In genomic region chr5:139043546-139043945, GRCm38 (mm10) we compare ENCODE assay signal across 25 mouse cellular contexts. TPM values are rescaled to one million over a fixed set of nuclear protein-coding genes. Genes with fewer than 3 reads are reported as not detected.
DNase-seq lines count a peak whose midpoint lies in the region; ATAC-seq and TF ChIP-seq lines count a peak whose summit lies in the region.
"Had no signal": no experiment of that assay in that cellular context is flagged by ENCODE, and none has a peak within 500 bp of the region (broad histone marks: within the 10 kb centered on the region; RNA-seq: fewer than 3 reads in every experiment).

No protein-coding gene starts in this region.

- peak overlapping the region; percentile 67 for H3K27ac ChIP-seq in heart, embryonic 10.5 days
- no peak overlapping the region for H3K27ac ChIP-seq in kidney, adult 2 months (ENCODE audit: insufficient read depth, low read depth, low read length)
- no peak overlapping the region for H3K27ac ChIP-seq in hindbrain, embryonic 12.5 days
- H3K27ac ChIP-seq: embryonic facial prominence, embryonic 15.5 days; forebrain, embryonic 10.5 days; gastrocnemius, adult 2 months; heart, embryonic 15.5 days; hindbrain, embryonic 13.5 days; hindbrain, postnatal 0 days; intestine, embryonic 15.5 days had no signal

- H3K4me3 ChIP-seq in heart, embryonic 10.5 days, result no peak overlapping the region
- no peak overlapping the region for H3K4me3 ChIP-seq in kidney, adult 2 months (ENCODE audit: insufficient read depth, low read depth, low read length)
- H3K4me3 ChIP-seq in hindbrain, embryonic 12.5 days, result no peak overlapping the region
- H3K4me3 ChIP-seq: embryonic facial prominence, embryonic 15.5 days; erythroblast, embryonic 14.5 days; forebrain, embryonic 10.5 days; gastrocnemius, adult 2 months; heart, embryonic 15.5 days; hindbrain, embryonic 13.5 days; intestine, embryonic 15.5 days had no signal

- no peaks in the 10 kb centered on the region for H3K36me3 ChIP-seq in heart, embryonic 10.5 days
- no peaks in the 10 kb centered on the region for H3K36me3 ChIP-seq in kidney, adult 2 months (ENCODE audit: control insufficient read depth, insufficient read depth, low read length)
- H3K36me3 ChIP-seq in hindbrain, embryonic 12.5 days, result 0 out of 2 replicates have a peak, but pooled peaks cover 6% of the 10 kb centered on the region
- H3K36me3 ChIP-seq: forebrain, embryonic 10.5 days; heart, embryonic 15.5 days; intestine, embryonic 15.5 days had no signal

- TF ChIP-seq POLR2A in kidney, adult 2 months (IDR thresholded peaks at IDR 0.05; ENCODE audit: low read depth, low read length), result no peak

- H3K4me1 ChIP-seq in heart, embryonic 10.5 days, result peaks cover 23% of the 10 kb centered on the region
- no peaks in the 10 kb centered on the region for H3K4me1 ChIP-seq in kidney, adult 2 months (ENCODE audit: control insufficient read depth, insufficient read depth, low read length)
- 0 out of 2 replicates have a peak, but pooled peaks cover 2% of the 10 kb centered on the region for H3K4me1 ChIP-seq in hindbrain, embryonic 12.5 days
- H3K4me1 ChIP-seq: embryonic facial prominence, embryonic 15.5 days; intestine, embryonic 15.5 days had no signal

- DNase-seq in heart, embryonic 10.5 days (ENCODE audit: low spot score), result no peak
- no peak for DNase-seq in heart, postnatal 4 days
- DNase-seq in kidney, adult 2 months, result peak; percentile 21
- no peak for DNase-seq in kidney, adult 8-10 months
- DNase-seq in 3134 (ENCODE audit: extremely low read depth, insufficient read length, low spot score), result peak; percentile 35
- peak; percentile 28 to 59 for DNase-seq in natural killer cell, adult 2 months (ENCODE audit: low spot score in 2 of 2)
- DNase-seq: adrenal gland, adult 8-10 months; adrenal gland, postnatal 36 days; cerebellum, adult 8-10 months; cerebellum, postnatal 14 days; embryo, embryonic 11 days; gastrocnemius, adult 2 months; gastrocnemius, postnatal 25 days; heart, postnatal 36 days had no signal

- H3K4me2 ChIP-seq in hindbrain, embryonic 12.5 days (replicated peaks), result no peak overlapping the region
- H3K4me2 ChIP-seq: embryonic facial prominence, embryonic 15.5 days; heart, embryonic 15.5 days; hindbrain, embryonic 13.5 days; intestine, embryonic 15.5 days had no signal

- no peak for ATAC-seq in hindbrain, embryonic 12.5 days (ENCODE audit: low FRiP score)
- ATAC-seq: forebrain, embryonic 14.5 days; hindbrain, postnatal 0 days; intestine, embryonic 15.5 days had no signal

- H3K27me3 ChIP-seq in heart, embryonic 10.5 days (ENCODE audit: insufficient read depth, poor library complexity, severe bottlenecking), result no peaks in the 10 kb centered on the region
- H3K27me3 ChIP-seq in kidney, adult 2 months (replicated peaks; ENCODE audit: control insufficient read depth, insufficient read depth, low read length), result no peaks in the 10 kb centered on the region
- H3K27me3 ChIP-seq in hindbrain, embryonic 12.5 days, result no peaks in the 10 kb centered on the region
- H3K27me3 ChIP-seq: embryonic facial prominence, embryonic 15.5 days; heart, embryonic 15.5 days; hindbrain, embryonic 13.5 days; intestine, embryonic 15.5 days had no signal

- 53% methylated on average over 4 of the region's 4 CpGs for WGBS in heart, embryonic 10.5 days
- 57% methylated on average over 4 of the region's 4 CpGs for WGBS in kidney, adult 2 months
- 68% methylated on average over 4 of the region's 4 CpGs for WGBS in hindbrain, embryonic 12.5 days

- H3K9me3 ChIP-seq in heart, embryonic 10.5 days, result no peaks in the 10 kb centered on the region
- no peaks in the 10 kb centered on the region for H3K9me3 ChIP-seq in hindbrain, embryonic 12.5 days (replicated peaks)
- H3K9me3 ChIP-seq: embryonic facial prominence, embryonic 15.5 days; forebrain, embryonic 10.5 days; heart, embryonic 15.5 days; hindbrain, embryonic 13.5 days; intestine, embryonic 15.5 days had no signal

- TF ChIP-seq CTCF in kidney, adult 2 months (conservative IDR thresholded peaks at IDR 0.05; ENCODE audit: insufficient read depth, insufficient read length, low read depth, low read length), result no peak

- no peak overlapping the region for H3K9ac ChIP-seq in hindbrain, embryonic 12.5 days
- H3K9ac ChIP-seq: embryonic facial prominence, embryonic 15.5 days; heart, embryonic 15.5 days; hindbrain, embryonic 13.5 days; intestine, embryonic 15.5 days had no signal

RNA-seq across cellular contexts. Expression of gene Pdgfa, which starts 46.4 kb away (rescaled TPM):
- 22.5 and 23.6 TPM in 2 replicates for polyA plus RNA-seq in heart, embryonic 10.5 days (2016; fragmentation: Nextera tagmentation; extraction: Ambion mirVana)
- total RNA-seq in heart, postnatal 4 days (2021), result 10 to 100 TPM; 54.5 to 59.3 TPM
- 12.0 and 14.1 TPM in 2 replicates for polyA plus RNA-seq in kidney, adult 2 months (2012; rRNA removed)
- 11.2 and 13.4 TPM in 2 replicates for polyA plus RNA-seq in hindbrain, embryonic 12.5 days (2016; fragmentation: Nextera tagmentation; extraction: Ambion mirVana)
- total RNA-seq: granulocyte monocyte progenitor cell, adult 5-6 weeks; MEL had no signal

Comparison
In these comparisons a context has a peak if more than half of its experiments do, and no peak if none do; other contexts are left out.
1. DNase-seq: peak in kidney, adult 2 months (single experiment), 3134 (single experiment) and natural killer cell, adult 2 months (2 of 2); none in heart, embryonic 10.5 days (single experiment), heart, postnatal 4 days (single experiment) and kidney, adult 8-10 months (0 of 2).